Mouse (Mus musculus): ENCODE data around the gene Rnf121. TPM values are rescaled to one million over a fixed set of nuclear protein-coding genes. Genes with fewer than 3 reads are reported as not detected.

Gene Rnf121
- polyA plus RNA-seq, 1 experiment from 2014 or later: 25.2 TPM

- peak overlapping the region; percentile 82 for H3K4me3 ChIP-seq (ENCODE audit: low read length)
- peak overlapping the region; percentile 100 for H3K27ac ChIP-seq (ENCODE audit: low read length)
- peak; percentile 91 for ATAC-seq (ENCODE audit: low read depth)
- peak overlapping the region; percentile 94 for H3K9ac ChIP-seq (ENCODE audit: low read length)
- peaks cover 39% of the 10 kb centered on the region for H3K4me1 ChIP-seq (replicated peaks; ENCODE audit: control insufficient read depth, insufficient read depth, low read length)
- H3K9me3 ChIP-seq (ENCODE audit: control insufficient read depth, low read length): no peaks in the 10 kb centered on the region
- no peaks in the 10 kb centered on the region for H3K27me3 ChIP-seq (ENCODE audit: control insufficient read depth, insufficient read depth, low read depth, low read length)
- WGBS: under 1% methylated on average over 50 of the region's 53 CpGs
- H3K36me3 ChIP-seq (ENCODE audit: control insufficient read depth, insufficient read depth, low read length): no peaks in the 10 kb centered on the region
- peak overlapping the region; percentile 61 for H3K4me2 ChIP-seq (ENCODE audit: low read depth, low read length)
Measured at GRCm38 (mm10) chr7:101969694-101970428, 95.4 kb downstream of the Rnf121 start.

Other genes starting within 250 kb of the Rnf121 start
- 0.28 and 0.34 TPM in 2 replicates for gene Phox2a, start 247.2 kb downstream of the Rnf121 start, polyA plus RNA-seq (2015; fragmentation: Nextera tagmentation; extraction: Ambion mirVana)
- 34.8 and 35.7 TPM in 2 replicates for gene Inppl1, start 227.2 kb downstream of the Rnf121 start, polyA plus RNA-seq (2015; fragmentation: Nextera tagmentation; extraction: Ambion mirVana)
- gene Folr2, start 208.3 kb downstream of the Rnf121 start, polyA plus RNA-seq (2015; fragmentation: Nextera tagmentation; extraction: Ambion mirVana): 1.5 and 2.8 TPM in 2 replicates
- gene Anapc15, start 201.8 kb downstream of the Rnf121 start, polyA plus RNA-seq (2015; fragmentation: Nextera tagmentation; extraction: Ambion mirVana): 71.2 and 73.0 TPM in 2 replicates
- 1.5 and 1.6 TPM in 2 replicates for gene Folr1, start 194.7 kb downstream of the Rnf121 start, polyA plus RNA-seq (2015; fragmentation: Nextera tagmentation; extraction: Ambion mirVana)
- 161 and 163 TPM in 2 replicates for gene Lamtor1, start 159.6 kb downstream of the Rnf121 start, polyA plus RNA-seq (2015; fragmentation: Nextera tagmentation; extraction: Ambion mirVana)
- gene Tomt, start 159.1 kb downstream of the Rnf121 start, polyA plus RNA-seq (2015; fragmentation: Nextera tagmentation; extraction: Ambion mirVana): 0.20 and 0.69 TPM in 2 replicates
- 18.1 and 28.3 TPM in 2 replicates for gene Lrrc51, start 131.6 kb downstream of the Rnf121 start, polyA plus RNA-seq (2015; fragmentation: Nextera tagmentation; extraction: Ambion mirVana)
- 66.7 and 73.7 TPM in 2 replicates for gene Numa1, start 131.4 kb downstream of the Rnf121 start, polyA plus RNA-seq (2015; fragmentation: Nextera tagmentation; extraction: Ambion mirVana)
- gene Il18bp, start 46.8 kb downstream of the Rnf121 start, polyA plus RNA-seq (2015; fragmentation: Nextera tagmentation; extraction: Ambion mirVana): 2.1 and 3.0 TPM in 2 replicates
- gene Xndc1, start within 50 bp of the Rnf121 start, polyA plus RNA-seq (2015; fragmentation: Nextera tagmentation; extraction: Ambion mirVana): 31.0 and 35.0 TPM in 2 replicates
- 1.0 and 1.2 TPM in 2 replicates for gene Xntrpc, start 244 bp upstream of the Rnf121 start, polyA plus RNA-seq (2015; fragmentation: Nextera tagmentation; extraction: Ambion mirVana)
- gene Trpc2, start 17.6 kb upstream of the Rnf121 start, polyA plus RNA-seq (2015; fragmentation: Nextera tagmentation; extraction: Ambion mirVana): 0.08 and 0.10 TPM in 2 replicates
- gene Art1, start 36.3 kb upstream of the Rnf121 start, polyA plus RNA-seq (2015; fragmentation: Nextera tagmentation; extraction: Ambion mirVana): 1.1 and 1.9 TPM in 2 replicates
- 1.3 and 1.5 TPM in 2 replicates for gene Art5, start 44.0 kb upstream of the Rnf121 start, polyA plus RNA-seq (2015; fragmentation: Nextera tagmentation; extraction: Ambion mirVana)
- 0.11 and 0.40 TPM in 2 replicates for gene Chrna10, start 51.4 kb upstream of the Rnf121 start, polyA plus RNA-seq (2015; fragmentation: Nextera tagmentation; extraction: Ambion mirVana)
- 32.8 and 34.4 TPM in 2 replicates for gene Nup98, start 144.7 kb upstream of the Rnf121 start, polyA plus RNA-seq (2015; fragmentation: Nextera tagmentation; extraction: Ambion mirVana)
- gene Pgap2, start 144.7 kb upstream of the Rnf121 start, polyA plus RNA-seq (2015; fragmentation: Nextera tagmentation; extraction: Ambion mirVana): 95.1 and 103 TPM in 2 replicates
- gene Rhog, start 190.6 kb upstream of the Rnf121 start, polyA plus RNA-seq (2015; fragmentation: Nextera tagmentation; extraction: Ambion mirVana): 78.1 and 82.1 TPM in 2 replicates
- gene Stim1, start 202.3 kb upstream of the Rnf121 start, polyA plus RNA-seq (2015; fragmentation: Nextera tagmentation; extraction: Ambion mirVana): 20.6 and 21.3 TPM in 2 replicates

Data from lung, embryonic 16.5 days (tissue).